Mouse (Mus musculus): ENCODE data around the gene Sbsn.
"Not testable (repeated sequence)": the region's sequence is repeated elsewhere in the genome, so short reads cannot be mapped to it uniquely, and the experiment has no call there.

The Sbsn gene

DNA sequence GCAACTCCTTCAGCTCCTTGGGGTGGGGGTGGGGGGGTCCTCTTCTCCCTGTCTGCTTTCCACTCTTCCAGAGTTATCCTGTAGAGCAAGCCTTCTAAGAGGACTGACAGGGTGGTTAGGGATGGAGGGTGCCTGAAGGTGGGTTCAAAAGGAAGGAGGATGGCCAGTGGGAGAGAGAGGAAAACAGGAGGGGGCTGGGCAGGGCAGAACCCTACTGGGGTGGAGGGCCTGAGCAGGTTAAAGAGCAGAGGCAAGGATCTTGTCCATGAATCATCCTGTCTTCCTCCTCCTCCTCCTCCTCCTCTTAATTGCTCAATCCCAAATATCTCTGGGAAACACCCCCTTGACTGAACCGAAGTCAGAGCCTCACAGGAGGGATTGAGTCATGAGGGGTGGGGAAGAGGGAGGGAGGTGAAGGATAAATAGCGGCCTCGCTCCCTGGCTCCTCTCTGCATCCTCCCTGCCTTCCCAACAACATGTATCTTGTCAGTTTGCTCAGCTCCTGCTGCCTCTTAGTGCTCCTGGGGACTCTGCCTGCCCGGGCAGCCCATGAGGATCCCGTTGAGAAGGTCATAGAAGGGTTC, at the start of gene Sbsn:
Gene Sbsn, plus strand, starts transcription at position 386 of the 584 bp plus-strand sequence.
- no peak for DNase-seq

GRCm38 (mm10) chr7:30706214-30706882, 44.9 kb upstream of the Sbsn start:
- no peak for DNase-seq

DNA sequence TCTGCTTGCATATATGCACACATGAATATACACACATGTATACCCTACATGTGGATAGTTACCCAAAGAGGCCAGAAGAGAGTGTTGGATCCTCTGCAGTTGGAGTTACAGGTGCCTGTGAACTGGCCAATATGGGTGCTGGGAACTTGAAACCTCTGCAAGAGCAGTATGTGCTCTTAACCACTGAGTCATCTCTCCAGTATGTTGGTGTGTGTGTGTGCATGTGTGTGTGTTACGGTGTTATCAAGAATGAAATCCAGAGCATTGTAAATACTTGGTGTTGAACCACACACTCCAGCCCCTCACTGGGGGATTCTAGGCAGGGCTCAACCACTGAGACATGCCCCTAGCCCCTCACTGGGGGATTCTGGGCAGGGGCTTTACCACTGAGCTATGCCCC, 43.8 kb upstream of the Sbsn start:
- no peak for DNase-seq

GRCm38 (mm10) chr7:30711942-30712341, 39.3 kb upstream of the Sbsn start, which contains the start of gene Atp4a:
Gene Atp4a, plus strand, starts transcription at chr7:30712209.
- no peak for DNase-seq

DNA sequence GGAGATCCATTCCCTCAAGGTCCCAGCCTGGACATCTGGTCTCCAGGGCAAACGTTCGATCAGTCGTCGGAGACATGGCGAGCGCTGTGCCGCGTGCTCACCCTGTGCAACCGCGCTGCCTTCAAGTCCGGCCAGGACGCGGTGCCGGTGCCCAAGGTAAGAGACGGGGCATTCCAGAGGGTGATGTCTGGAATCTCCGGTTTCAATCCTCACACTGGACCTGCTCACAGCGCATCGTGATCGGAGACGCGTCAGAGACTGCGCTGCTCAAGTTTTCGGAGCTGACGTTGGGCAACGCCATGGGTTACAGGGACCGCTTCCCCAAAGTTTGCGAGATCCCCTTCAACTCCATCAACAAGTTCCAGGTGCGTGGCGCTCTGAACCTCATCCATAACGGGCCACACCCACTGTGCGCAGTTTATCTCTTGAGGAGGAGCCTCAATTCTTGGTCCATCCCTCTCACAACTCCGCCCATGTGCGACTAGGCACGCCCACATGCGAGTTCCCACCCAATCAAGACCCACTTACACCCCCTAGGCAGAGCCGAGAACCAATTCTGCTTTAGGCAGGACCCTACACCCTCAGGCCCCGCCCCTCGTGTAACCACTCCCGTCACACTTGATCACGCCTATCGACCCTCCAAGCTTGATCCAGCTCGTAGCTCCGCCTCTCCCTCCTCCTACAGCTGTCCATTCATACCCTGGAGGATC, 34.1 kb upstream of the Sbsn start:
- peak; percentile 61 for DNase-seq

- no peak for DNase-seq
These were observed 33.6 kb upstream of the Sbsn start for GRCm38 (mm10) chr7:30717716-30718046.

- no peak for DNase-seq
These were observed 31.6 kb upstream of the Sbsn start for GRCm38 (mm10) chr7:30719669-30720068.

GRCm38 (mm10) chr7:30721286-30721685, 30.0 kb upstream of the Sbsn start:
- DNase-seq = no peak

DNA sequence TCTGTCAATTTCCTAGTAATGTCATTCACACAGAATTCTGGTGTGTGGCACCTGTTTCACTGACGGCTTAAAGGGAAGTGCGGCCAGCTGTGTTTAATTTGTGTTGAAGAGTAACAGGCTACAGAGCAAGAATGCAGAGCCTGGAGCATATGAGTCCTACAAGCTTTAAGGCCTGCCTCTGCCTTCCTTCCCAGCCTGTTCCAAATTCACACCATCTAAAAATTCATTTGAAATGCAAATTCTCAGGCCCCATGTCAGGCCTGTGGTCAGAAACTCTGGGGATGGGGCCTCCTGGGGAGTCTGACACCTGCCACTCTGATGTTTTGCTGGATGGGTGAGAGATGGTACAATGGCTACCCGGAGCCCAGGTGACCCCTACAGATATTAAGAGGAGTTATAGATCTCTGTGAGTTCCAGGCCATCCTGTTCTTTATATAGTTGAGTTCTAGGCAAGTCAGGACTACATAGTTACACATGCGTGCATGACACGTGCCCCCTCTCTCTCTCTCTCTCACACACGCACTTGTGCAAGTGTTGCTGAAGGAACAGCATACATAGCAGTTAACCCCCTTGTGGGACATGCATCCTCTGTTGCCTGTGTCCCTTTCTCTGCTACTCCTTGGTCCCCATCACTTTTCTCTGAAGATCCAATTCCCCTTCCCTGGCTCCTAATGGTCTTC, 27.9 kb upstream of the Sbsn start:
- DNase-seq = no peak

DNA sequence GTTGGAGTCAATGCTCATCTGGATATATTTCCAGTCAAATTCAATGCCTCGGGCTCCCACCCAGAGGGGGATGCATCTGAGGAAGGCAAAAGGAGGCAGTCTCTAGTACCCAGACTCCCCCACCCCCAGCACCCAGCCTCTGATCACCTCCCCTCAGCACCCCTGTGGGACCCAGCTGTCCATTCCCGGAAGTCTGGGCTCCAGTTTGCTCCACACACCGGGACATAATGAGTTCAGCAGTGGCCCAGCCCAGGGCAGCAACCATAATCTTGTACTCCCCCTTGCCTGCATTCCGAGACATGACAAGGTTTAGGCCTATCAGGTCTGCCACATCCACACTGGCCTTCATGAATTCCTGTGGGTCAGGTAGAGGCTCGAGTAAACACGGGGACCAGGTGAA, 23.1 kb upstream of the Sbsn start:
- DNase-seq = no peak

DNA sequence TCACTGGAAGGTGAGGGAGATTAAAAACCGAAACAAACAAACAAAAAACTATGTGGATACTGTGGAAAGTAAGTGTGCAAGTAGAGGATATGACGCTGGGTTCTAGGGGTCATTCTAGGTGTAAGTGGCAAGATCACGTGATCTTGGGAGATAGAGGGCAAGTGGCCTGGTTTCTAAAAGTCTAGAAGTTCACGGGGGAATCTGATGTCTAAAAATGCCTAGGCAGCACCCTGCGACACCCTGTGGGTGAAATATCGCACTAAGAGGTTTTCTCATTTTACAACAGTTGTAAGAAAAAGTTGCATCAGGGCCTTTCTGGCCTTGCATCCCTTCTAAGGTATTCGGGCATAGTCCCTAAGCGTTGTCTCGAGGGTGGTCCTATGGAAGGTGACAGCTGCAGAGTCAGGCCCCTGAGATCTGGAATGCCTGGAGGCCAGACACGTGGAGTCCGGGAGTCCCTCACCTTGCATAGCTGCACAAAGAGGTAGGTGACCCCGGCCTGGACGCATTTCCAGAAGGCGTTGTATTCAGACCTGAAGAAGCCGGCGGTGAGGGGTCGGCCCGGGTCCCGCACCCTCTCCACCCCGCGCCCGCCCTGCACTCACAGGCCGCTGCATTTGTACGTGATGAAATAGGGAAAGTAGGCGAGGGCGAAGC, 22.4 kb upstream of the Sbsn start:
- no peak for DNase-seq

DNA sequence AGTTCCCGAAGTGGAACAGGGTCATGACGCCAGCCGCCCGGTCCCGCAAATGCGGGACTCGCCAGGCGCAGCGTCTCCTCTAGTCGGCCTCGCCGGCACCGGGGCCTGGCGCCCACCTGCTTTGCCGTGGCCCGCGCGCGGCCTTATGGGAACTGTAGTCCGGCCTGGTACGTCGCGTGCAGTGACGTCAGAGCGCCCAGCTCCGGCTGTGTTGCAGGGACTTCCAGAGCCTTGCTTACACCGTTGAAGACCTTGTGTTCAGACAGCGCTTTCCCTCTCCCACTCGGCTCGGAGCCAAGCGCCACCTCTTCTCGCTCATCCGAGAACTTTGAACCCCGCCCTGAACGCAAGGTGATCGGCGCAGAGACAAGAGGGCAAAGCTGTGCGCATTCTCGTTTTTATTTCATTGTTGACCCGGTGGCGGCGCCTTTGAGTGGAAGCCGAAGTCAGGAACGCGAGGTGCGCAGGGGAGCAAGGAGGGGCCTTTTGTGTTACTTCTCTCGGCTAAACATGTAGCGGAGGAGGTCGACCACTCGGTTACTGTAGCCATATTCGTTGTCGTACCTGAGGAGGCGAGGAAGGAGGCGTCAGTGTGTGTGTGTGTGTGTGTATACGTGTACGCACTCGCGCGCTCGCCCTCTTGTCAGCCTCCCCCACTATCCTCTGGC, 21.7 kb upstream of the Sbsn start, which contains the start of gene Tmem147:
Gene Tmem147, minus strand, starts transcription at position 145 of the 668 bp plus-strand sequence.
- peak; percentile 96 for DNase-seq

GRCm38 (mm10) chr7:30730064-30730722, 21.1 kb upstream of the Sbsn start:
- DNase-seq = not testable (repeated sequence)

DNA sequence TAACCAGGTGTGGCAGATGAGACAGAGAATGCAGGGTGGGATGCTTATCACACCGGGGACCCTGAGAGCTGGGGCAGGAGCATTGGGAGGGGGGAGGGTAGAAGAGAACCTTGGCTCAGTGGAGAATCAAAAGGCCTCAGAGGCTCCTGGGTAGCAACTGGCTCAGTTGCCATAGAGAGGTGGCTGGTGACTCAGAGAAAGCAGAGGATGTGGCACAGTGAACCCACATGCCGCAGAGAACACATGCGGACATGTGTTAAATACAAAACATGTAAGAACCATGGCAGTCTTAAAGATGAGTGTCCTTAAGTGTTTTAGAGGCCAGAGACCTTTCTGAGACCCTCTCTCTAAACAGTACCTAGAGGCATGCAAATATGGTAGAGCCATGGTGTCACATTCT, 15.1 kb upstream of the Sbsn start:
- no peak for DNase-seq

DNA sequence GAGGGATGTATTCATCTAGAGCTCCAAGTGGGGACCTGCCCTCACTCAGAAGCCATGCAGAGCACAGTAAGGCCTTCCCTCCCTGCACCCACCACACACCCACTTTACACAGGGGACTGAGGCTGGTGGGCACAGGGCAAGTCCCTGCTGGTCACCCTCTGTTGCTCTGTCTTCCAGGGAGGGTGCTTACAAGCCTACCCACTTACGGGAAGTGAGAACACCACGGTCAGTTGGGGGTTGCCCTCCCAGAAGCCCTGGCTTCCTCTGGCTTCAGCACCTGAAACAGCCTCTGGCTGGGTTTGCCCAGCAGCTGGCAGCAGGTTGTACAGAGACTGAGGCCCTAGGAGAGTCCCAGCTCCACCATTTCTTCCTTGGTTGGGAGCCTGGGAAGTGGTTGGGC, 8.7 kb upstream of the Sbsn start:
- DNase-seq = not testable (repeated sequence)

GRCm38 (mm10) chr7:30743617-30744016, 7.7 kb upstream of the Sbsn start, which contains the start of gene Gapdhs:
Gene Gapdhs, minus strand, starts transcription at chr7:30743681.
- DNase-seq = not testable (repeated sequence)

DNA sequence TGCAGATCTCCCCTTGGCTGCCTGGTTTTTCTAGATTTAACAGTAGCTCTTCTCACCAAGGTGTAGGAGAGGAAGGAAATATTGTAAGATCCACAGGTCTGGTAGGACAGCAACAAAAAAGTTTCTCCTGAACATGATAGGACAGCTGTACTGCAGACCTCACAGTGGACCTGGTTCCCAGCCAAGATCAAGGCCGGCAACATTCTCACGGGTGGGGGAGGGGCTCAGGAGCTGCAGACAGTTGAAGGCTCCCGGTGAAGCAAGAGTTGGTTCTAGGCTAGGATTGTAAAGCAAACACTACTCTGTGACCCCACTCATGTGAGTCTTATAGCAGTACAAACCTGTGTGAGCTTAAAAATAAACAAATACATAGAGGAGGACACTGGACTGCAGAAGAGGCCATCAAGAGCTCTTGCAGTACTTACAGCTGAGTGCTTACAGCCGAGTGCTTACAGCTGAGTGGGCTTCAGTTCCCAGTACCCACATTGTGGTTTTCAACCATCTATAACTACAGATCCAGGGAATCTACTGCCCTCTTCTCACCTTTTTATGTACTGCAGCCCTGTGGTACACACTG, 7.2 kb upstream of the Sbsn start:
- DNase-seq = no peak

GRCm38 (mm10) chr7:30747525-30748204, 3.6 kb upstream of the Sbsn start:
- DNase-seq = no peak

GRCm38 (mm10) chr7:30749824-30750606, 1.3 kb upstream of the Sbsn start:
- DNase-seq = no peak

- no peak for DNase-seq
These were observed 5.7 kb downstream of the Sbsn start for GRCm38 (mm10) chr7:30757001-30757400.

All from thymus, postnatal 25 days (tissue).